Mouse (Mus musculus): ENCODE measurements around the gene Pgbd5. TPM values are rescaled to one million over a fixed set of nuclear protein-coding genes. Genes with fewer than 3 reads are reported as not detected.

The Pgbd5 gene
- polyA plus RNA-seq, 1 experiment = 0.22 TPM

DNA sequence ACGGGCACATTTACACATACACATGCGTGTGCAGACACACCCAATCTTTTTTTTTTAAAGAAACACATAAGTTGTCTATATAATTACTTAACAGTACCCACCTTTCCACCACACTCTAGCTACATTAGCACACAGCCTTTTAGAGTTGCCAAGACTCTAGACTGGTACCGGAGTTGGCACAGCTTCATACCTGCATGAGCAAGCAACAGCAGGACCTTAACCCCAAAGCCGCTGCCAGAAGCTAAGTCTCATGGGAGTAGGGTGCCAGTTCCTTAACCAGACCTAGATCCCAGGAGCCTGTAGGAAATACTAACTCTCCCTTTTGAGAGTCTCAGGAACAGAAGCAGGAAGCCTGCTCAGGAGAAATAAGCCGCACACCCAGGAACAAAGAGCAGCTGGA lies 20.5 kb downstream of the Pgbd5 start:
- Histone ChIP-seq H3K36me3 (ENCODE audit: control insufficient read depth, insufficient read depth, low read length) (no peaks in the 10 kb centered on the region), H3K4me3 (ENCODE audit: control insufficient read depth, insufficient read depth, low read length) (no peak overlapping the region), H3K4me1 (replicated peaks; ENCODE audit: control insufficient read depth, insufficient read depth, low read length) (no peaks in the 10 kb centered on the region), H3K27ac (ENCODE audit: control insufficient read depth, insufficient read depth, low read length) (no peak overlapping the region), H3K27me3 (ENCODE audit: control insufficient read depth, insufficient read depth, low read length) (no peaks in the 10 kb centered on the region)
- TF ChIP-seq POLR2A (IDR thresholded peaks at IDR 0.05; ENCODE audit: control insufficient read depth, extremely low read depth, insufficient read depth, low read length, poor library complexity) (no peak), CTCF (IDR thresholded peaks at IDR 0.05; ENCODE audit: borderline replicate concordance, control insufficient read depth, extremely low read depth, insufficient read depth, low read length, poor library complexity) (no peak)
- no peak for DNase-seq
- 94% methylated on average over 5 of the region's 5 CpGs for WGBS

DNA sequence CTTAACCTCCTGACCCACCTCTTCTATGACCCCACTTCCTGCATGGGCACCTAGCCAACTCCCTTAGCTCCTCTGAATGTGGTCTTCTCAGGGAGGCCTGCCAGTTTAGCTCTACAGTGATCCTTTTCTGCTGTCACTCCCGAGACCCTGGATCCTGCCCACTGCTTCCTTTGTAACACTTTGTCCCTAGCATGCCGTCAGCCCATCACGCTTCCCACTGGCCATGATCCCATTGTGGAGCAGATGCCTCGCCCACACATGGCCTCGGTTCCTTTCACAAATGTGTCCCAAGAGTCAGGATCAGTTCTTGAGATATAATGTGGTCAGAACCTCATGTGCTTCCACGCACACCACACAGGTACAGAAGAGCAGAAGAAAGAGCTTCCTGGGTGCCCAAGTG lies 21.3 kb downstream of the Pgbd5 start:
- DNase-seq = no peak
- no peak for TF ChIP-seq CTCF (IDR thresholded peaks at IDR 0.05; ENCODE audit: borderline replicate concordance, control insufficient read depth, extremely low read depth, insufficient read depth, low read length, poor library complexity)
- TF ChIP-seq POLR2A (IDR thresholded peaks at IDR 0.05; ENCODE audit: control insufficient read depth, extremely low read depth, insufficient read depth, low read length, poor library complexity) = no peak
- Histone ChIP-seq H3K27me3 (ENCODE audit: control insufficient read depth, insufficient read depth, low read length) (no peaks in the 10 kb centered on the region), H3K27ac (ENCODE audit: control insufficient read depth, insufficient read depth, low read length) (no peak overlapping the region), H3K4me1 (replicated peaks; ENCODE audit: control insufficient read depth, insufficient read depth, low read length) (no peaks in the 10 kb centered on the region), H3K4me3 (ENCODE audit: control insufficient read depth, insufficient read depth, low read length) (no peak overlapping the region), H3K36me3 (ENCODE audit: control insufficient read depth, insufficient read depth, low read length) (no peaks in the 10 kb centered on the region)
- WGBS = 73% methylated on average over 6 of the region's 6 CpGs

DNA sequence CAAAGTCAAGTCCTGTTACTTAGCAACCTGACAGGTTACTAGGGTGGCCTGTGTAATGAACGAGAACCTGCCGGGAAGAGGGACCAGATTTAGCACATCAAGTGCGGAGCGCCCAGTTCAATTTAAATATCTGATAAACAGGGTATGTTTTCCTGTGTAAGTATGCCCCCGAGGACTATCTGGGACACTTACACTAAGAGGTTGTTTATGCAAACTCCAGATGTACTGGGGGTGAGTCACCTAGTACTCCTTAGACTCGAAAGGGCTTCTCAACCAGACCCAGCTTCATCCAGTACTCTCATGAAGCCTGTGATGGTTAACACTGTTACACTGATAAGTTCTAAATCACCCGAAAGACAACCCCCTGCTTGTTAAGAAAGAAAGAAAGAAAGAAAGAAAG lies 22.8 kb downstream of the Pgbd5 start:
- no peaks in the 10 kb centered on the region for H3K27me3 ChIP-seq (ENCODE audit: control insufficient read depth, insufficient read depth, low read length)
- H3K27ac ChIP-seq (ENCODE audit: control insufficient read depth, insufficient read depth, low read length) = no peak overlapping the region
- DNase-seq = no peak
- H3K4me3 ChIP-seq (ENCODE audit: control insufficient read depth, insufficient read depth, low read length) = no peak overlapping the region
- no peaks in the 10 kb centered on the region for H3K36me3 ChIP-seq (ENCODE audit: control insufficient read depth, insufficient read depth, low read length)
- WGBS = 74% methylated on average over 7 of the region's 7 CpGs
- no peaks in the 10 kb centered on the region for H3K4me1 ChIP-seq (replicated peaks; ENCODE audit: control insufficient read depth, insufficient read depth, low read length)
- TF ChIP-seq CTCF (IDR thresholded peaks at IDR 0.05; ENCODE audit: borderline replicate concordance, control insufficient read depth, extremely low read depth, insufficient read depth, low read length, poor library complexity) (no peak), POLR2A (IDR thresholded peaks at IDR 0.05; ENCODE audit: control insufficient read depth, extremely low read depth, insufficient read depth, low read length, poor library complexity) (no peak)

DNA sequence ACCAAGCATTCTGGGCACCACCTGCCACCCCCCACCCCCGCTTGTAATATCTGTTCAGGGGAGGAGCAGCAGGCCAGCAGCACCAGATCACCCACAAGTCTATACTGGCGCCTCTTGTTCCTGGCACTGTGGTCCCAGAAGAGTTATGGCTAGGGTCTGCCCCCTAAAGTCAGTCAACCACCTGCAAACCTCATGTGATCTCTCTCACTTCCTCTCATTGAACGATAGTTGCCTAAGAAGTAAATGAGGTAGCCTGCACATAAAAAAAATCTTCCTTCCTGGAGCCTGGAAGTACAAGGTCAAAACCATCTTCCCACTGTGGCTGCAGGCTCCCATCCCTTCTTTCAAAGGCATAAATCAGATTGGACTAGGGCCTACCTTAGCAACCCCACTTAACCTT lies 23.7 kb downstream of the Pgbd5 start:
- 27% methylated on average over 3 of the region's 3 CpGs for WGBS
- H3K36me3 ChIP-seq (ENCODE audit: control insufficient read depth, insufficient read depth, low read length) = no peaks in the 10 kb centered on the region
- no peaks in the 10 kb centered on the region for H3K27me3 ChIP-seq (ENCODE audit: control insufficient read depth, insufficient read depth, low read length)
- no peak overlapping the region for H3K27ac ChIP-seq (ENCODE audit: control insufficient read depth, insufficient read depth, low read length)
- H3K4me1 ChIP-seq (replicated peaks; ENCODE audit: control insufficient read depth, insufficient read depth, low read length) = no peaks in the 10 kb centered on the region
- TF ChIP-seq CTCF (IDR thresholded peaks at IDR 0.05; ENCODE audit: borderline replicate concordance, control insufficient read depth, extremely low read depth, insufficient read depth, low read length, poor library complexity) (no peak), POLR2A (IDR thresholded peaks at IDR 0.05; ENCODE audit: control insufficient read depth, extremely low read depth, insufficient read depth, low read length, poor library complexity) (no peak)
- DNase-seq = no peak
- no peak overlapping the region for H3K4me3 ChIP-seq (ENCODE audit: control insufficient read depth, insufficient read depth, low read length)

DNA sequence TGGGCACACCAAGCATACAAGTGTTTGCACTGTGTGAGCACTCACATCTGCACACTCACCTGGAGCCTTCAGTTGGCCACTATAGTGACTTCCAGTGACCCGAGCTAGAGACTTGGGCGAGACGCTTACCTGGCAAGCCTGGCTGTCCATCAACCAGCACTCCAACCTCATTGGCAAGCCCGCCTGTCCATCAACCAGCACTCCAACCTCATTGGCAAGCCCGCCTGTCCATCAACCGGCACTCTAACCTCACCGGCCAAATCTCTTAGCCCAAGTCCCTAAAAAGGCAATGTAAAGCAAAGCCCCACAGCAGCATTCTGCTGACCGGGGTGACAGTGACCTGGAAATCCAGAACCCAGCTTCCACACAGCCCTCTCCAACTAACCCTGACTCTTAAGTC lies 24.5 kb downstream of the Pgbd5 start:
- no peak for DNase-seq
- Histone ChIP-seq H3K4me3 (ENCODE audit: control insufficient read depth, insufficient read depth, low read length) (no peak overlapping the region), H3K4me1 (replicated peaks; ENCODE audit: control insufficient read depth, insufficient read depth, low read length) (no peaks in the 10 kb centered on the region), H3K36me3 (ENCODE audit: control insufficient read depth, insufficient read depth, low read length) (no peaks in the 10 kb centered on the region), H3K27ac (ENCODE audit: control insufficient read depth, insufficient read depth, low read length) (no peak overlapping the region), H3K27me3 (ENCODE audit: control insufficient read depth, insufficient read depth, low read length) (no peaks in the 10 kb centered on the region)
- WGBS = 91% methylated on average over 8 of the region's 8 CpGs
- TF ChIP-seq CTCF (IDR thresholded peaks at IDR 0.05; ENCODE audit: borderline replicate concordance, control insufficient read depth, extremely low read depth, insufficient read depth, low read length, poor library complexity) = no peak
- TF ChIP-seq POLR2A (IDR thresholded peaks at IDR 0.05; ENCODE audit: control insufficient read depth, extremely low read depth, insufficient read depth, low read length, poor library complexity) = no peak

DNA sequence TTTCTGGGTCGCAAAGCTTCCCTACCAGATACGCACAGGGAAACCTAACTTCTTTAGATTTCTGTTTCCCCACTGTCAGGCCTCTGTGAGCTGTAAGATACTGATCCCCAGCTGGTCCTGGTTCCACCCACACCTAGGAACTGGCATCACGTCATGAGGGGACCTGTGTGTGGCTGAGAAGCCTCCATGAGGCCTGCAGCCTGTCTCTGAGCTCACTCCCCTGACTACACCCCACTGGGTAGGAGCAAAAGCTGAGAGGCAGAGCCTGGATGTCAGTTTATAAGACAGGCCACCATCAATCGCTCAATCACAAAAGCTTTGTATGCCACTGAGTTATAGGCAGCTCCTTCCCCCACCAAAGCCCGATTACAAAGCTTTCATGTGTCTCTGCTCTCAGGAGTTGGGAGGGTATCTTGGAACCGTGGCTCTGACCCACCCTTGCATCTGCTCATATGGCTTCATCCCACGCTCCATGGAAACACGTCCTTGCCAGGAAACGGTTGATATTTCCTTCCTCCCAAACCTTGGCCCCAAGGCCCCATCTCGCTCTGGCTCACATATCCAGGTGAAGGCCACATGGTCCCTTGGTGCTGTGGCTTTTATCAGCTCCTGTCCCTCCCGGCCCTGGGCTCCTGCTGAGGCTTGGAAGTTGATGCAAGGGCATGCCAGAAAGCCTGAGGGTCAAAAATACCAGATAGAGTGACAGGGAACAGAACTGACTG lies 26.1 kb downstream of the Pgbd5 start:
- H3K27me3 ChIP-seq (ENCODE audit: control insufficient read depth, insufficient read depth, low read length) = no peaks in the 10 kb centered on the region
- TF ChIP-seq POLR2A (IDR thresholded peaks at IDR 0.05; ENCODE audit: control insufficient read depth, extremely low read depth, insufficient read depth, low read length, poor library complexity) = no peak
- TF ChIP-seq CTCF (IDR thresholded peaks at IDR 0.05; ENCODE audit: borderline replicate concordance, control insufficient read depth, extremely low read depth, insufficient read depth, low read length, poor library complexity) = no peak
- no peak overlapping the region for H3K27ac ChIP-seq (ENCODE audit: control insufficient read depth, insufficient read depth, low read length)
- H3K4me3 ChIP-seq (ENCODE audit: control insufficient read depth, insufficient read depth, low read length) = no peak overlapping the region
- no peaks in the 10 kb centered on the region for H3K36me3 ChIP-seq (ENCODE audit: control insufficient read depth, insufficient read depth, low read length)
- no peaks in the 10 kb centered on the region for H3K4me1 ChIP-seq (replicated peaks; ENCODE audit: control insufficient read depth, insufficient read depth, low read length)
- WGBS = 75% methylated on average over 11 of the region's 11 CpGs
- no peak for DNase-seq

Data from thymus, adult 2 months (tissue).